Mouse (Mus musculus) kidney, adult 2 months (tissue): ENCODE measurements at regions not wholly inside any gene's neighbourhood (a gene's known extent, or its start where the extent isn't known, plus 50 kb on each side); places are given as distances from the start of the nearest gene placed in this dataset.

Experiments
- CTCF ChIP-seq: fragments of 200-500 bp; conservative IDR thresholded peaks from 2 replicates; pipeline ENCODE4 v1.5.1; 2011; ENCODE audit warnings: low read depth, mild to moderate bottlenecking, control low read depth, low read length, moderate library complexity, mixed read lengths; ENCODE audit not compliant: insufficient read depth, insufficient read length
- POLR2A ChIP-seq: fragments of 200-500 bp; IDR thresholded peaks from one replicate; pipeline ENCODE4 v1.6.1; 2011; ENCODE audit warnings: low read depth, low read length, control low read depth

- TF ChIP-seq CTCF (no peak), POLR2A (no peak)
Observed at GRCm38 (mm10) chr12:94795913-94796615, 896.0 kb upstream of the Flrt2 start.
